Mouse (Mus musculus) splenic B cell, adult 2 months (primary cell): ENCODE measurements around the gene Tle4.

ENCODE experiments used
- DNase-seq: peaks from one replicate; pipeline ENCODE4 v3.0.0-alpha.2; 2011; ENCODE audit warnings: low read depth, low spot score
- H3K27me3 ChIP-seq: 2 replicates; pipeline ENCODE4 v1.6.1; 2012; ENCODE audit warnings: mild to moderate bottlenecking, low read length, moderate library complexity, mixed read lengths; ENCODE audit not compliant: control insufficient read depth, poor library complexity, insufficient read depth, severe bottlenecking
- H3K36me3 ChIP-seq: 2 replicates; pipeline ENCODE4 v1.6.1; 2012; ENCODE audit warnings: mild to moderate bottlenecking, low read length, moderate library complexity, mixed read lengths; ENCODE audit not compliant: control insufficient read depth, poor library complexity, insufficient read depth, severe bottlenecking

Tle4 gene

DNA sequence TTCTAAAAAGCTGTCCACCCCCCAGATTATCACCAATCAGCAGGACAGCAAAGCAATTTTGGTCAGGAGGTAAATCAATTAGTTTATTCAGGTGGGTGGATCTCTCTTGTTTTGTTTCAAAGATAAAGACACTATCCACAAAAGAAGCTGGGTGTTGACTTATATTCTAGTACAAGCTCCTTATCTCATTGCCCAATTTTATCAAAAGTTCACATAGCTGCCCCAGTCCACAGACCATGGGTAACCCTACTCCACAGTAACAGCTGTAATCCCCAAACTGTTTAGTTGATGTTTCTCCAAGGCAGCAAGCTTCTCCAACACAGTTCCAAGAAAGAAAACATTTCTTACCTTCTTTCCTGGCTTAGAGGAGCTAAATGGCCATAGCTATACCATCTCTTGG, 21.5 kb downstream of the Tle4 start:
- no peaks in the 10 kb centered on the region for H3K27me3 ChIP-seq
- no peaks in the 10 kb centered on the region for H3K36me3 ChIP-seq
- DNase-seq, result no peak

DNA sequence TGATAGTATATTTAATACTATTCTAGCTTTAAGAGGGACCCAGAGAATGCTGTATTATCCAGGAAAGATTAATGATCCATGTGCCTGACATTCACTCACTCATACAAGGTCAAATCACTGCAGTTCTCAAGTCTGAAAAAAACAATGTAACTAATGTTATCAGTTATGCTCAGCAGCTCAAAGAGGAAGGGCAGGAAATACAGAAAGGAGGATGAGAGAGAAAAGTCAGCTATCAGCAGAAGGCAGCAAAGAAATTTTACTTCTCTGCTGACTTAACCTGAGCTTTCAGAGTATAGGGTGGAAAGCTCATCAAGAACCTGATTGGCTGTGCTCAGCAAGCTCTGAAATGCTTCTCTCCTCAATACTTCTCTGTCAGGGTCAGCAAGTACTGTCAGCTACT, 29.0 kb downstream of the Tle4 start:
- H3K27me3 ChIP-seq, result no peaks in the 10 kb centered on the region
- no peaks in the 10 kb centered on the region for H3K36me3 ChIP-seq
- no peak for DNase-seq

DNA sequence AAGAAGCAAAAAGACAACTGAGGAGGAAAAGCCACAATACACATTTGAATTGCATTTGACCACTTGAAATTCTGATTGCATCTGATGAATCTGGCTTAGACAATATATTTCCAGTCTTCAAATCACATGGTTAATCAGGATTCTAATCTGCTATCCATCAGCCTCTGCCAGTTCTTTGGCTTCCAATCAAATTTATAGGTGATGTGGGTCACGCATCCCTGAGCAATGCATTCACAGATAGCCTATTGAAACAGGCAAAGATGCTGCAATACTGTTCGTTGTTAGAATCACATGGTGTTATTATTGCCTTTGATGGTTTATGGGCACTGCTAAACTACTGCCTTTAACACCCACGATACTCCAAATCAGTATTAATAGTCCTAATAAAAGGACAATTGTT, 30.8 kb downstream of the Tle4 start:
- no peak for DNase-seq
- H3K36me3 ChIP-seq, result no peaks in the 10 kb centered on the region
- no peaks in the 10 kb centered on the region for H3K27me3 ChIP-seq

DNA sequence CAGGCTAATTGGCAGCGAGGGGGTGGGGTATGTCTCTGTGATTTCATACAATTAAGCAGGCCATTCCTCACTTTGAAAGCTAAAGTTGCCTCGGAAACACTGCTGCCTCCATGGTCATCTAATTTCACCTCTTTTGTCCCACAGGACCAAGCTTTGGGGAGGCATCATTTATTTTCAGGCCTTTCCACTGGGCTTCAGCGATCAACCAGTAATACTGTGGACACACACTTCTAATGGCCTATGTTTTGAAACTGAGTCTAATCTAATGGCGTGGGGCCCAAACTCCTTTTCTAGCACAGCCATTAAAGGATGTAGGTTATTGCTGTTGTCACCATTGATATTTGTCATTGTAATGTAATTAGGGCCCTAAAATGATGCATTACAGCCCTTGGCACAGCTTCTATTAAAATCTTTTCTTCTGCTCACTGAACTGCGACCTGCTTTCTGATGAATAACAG, 31.3 kb downstream of the Tle4 start:
- Histone ChIP-seq H3K36me3 (no peaks in the 10 kb centered on the region), H3K27me3 (no peaks in the 10 kb centered on the region)
- DNase-seq, result no peak

DNA sequence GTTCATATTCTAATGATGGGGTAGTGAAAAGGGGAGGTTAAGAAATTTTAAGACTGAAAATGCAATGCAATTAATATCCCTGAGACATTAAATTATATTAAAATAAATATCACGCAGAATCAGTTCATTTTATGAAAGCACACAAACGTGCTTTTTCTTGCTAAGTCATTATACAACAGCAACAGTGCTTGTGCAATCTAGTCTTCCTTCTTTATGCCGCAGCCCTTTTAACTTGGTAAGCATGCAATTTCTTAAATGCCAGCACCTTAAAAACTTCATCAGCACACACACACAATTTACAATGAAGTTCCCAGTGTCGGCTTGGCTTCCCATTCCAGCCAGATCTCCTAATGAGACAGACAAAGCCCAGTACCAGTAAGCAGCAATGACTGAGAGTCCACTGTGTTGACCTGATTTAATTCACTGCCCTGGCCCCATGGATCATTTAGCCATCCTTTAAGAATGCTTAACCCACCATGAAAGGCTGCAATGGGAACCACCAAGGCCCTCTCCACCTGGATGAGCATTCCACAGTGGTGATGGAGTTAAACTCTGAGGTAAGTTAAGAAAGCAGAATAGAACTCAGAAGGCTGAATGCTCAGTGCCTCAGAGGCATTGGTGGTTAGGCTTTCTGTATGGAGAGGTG, 32.3 kb downstream of the Tle4 start:
- DNase-seq, result no peak
- Histone ChIP-seq H3K27me3 (no peaks in the 10 kb centered on the region), H3K36me3 (no peaks in the 10 kb centered on the region)

DNA sequence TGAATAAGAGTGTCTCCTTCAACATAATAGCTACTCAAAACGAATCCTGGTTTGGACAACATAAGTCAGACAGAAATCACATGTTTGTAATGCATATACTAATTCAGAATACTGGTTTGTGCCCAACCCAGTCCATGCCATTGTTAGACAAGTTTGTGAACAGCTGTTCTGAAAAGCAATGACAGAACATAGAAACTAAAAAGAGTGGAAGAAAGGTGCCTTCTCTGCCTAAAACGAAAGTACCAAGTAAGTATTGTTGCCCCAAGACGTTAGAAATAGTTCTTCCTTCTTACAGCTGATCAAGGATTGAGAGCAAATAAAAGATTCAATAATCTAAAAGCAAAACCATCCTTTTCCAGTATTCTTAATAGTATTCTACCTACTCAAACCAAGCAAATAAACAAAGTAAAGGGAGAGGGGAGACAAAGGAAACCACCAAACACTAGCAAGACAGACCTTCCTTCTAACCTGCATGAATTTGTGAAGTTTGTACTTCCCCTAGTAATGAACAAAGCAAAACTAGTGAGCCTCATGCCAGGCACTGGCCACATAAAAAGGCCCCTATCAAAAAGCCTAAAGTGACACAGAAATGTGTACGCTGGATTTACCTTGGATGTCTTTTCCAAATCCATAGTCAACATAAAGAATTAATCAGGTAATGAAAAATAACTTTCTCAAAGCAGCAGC, 34.4 kb downstream of the Tle4 start:
- Histone ChIP-seq H3K27me3 (no peaks in the 10 kb centered on the region), H3K36me3 (no peaks in the 10 kb centered on the region)
- DNase-seq, result no peak

DNA sequence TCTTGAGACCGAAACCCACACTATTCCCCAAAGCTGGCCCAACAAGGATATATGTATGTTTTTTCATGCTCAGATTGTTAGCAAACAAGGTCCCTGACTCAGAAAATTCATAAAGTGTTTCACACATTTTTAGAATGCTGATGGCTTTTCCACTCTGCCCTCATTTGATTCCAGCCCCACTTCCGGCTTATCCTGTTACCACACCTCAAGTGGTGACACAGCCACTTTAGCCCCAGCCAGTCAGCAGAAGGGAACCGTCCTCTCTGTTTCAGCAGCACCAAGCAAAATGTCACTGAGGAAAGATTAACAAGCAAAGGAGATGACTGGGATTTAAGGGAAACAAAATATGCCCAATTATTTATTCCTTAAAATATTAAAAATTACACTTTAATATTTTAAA, 50.0 kb downstream of the Tle4 start:
- Histone ChIP-seq H3K36me3 (no peaks in the 10 kb centered on the region), H3K27me3 (no peaks in the 10 kb centered on the region)

DNA sequence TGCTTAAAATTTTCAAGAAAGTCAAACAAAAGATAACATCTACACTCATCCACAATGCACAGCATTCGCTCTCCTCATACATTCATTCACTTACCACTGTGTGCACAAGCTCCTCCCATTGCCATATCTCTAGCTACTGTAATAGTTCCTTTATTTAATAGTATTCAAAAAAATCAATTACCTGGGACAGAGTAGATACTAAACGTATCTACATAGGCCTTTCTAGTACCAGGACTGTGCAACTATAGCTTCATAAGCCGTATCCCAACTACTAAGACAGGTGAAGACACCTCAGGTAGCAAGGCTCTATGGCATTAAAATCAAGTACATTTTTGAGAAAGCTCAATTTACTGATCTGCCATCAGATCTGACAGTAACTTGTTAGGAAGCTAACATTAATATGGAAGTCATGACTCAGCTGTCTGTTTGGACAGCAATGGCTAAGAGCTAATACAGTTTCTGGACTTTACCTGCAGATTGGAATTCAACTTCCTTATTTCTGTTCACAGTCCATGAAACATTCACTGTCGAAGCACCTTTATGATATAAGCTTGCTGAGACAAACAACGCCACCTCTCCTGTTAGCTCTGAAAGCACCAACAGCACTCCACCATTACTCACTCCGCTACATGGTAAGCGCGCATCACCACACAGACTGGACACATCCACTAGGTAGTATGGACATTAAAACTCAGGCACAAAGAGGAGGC, 50.6 kb downstream of the Tle4 start:
- no peak for DNase-seq
- H3K36me3 ChIP-seq, result no peaks in the 10 kb centered on the region
- no peaks in the 10 kb centered on the region for H3K27me3 ChIP-seq

More for the DNA sequence above, 50.0 kb downstream of the Tle4 start:
- DNase-seq, result no peak

DNA sequence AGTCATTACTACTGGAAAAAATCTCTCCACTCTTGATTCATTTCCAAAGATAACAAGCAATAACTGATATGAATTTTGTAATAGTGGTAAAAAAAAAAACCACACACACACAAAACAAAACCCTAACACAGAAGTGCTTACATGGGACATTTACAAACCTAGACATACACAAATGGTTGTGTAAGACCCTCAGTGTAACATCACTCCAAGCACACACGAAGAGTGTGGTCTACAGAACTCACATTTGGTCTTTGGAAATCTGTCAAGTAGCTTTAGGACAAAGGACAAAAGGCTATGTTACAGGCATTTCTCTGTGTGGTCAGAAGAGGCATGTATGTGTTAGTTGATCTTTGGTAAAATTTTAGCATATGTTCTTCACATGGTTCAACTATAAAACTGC, 52.4 kb downstream of the Tle4 start:
- H3K36me3 ChIP-seq, result no peaks in the 10 kb centered on the region
- no peaks in the 10 kb centered on the region for H3K27me3 ChIP-seq
- DNase-seq, result no peak

DNA sequence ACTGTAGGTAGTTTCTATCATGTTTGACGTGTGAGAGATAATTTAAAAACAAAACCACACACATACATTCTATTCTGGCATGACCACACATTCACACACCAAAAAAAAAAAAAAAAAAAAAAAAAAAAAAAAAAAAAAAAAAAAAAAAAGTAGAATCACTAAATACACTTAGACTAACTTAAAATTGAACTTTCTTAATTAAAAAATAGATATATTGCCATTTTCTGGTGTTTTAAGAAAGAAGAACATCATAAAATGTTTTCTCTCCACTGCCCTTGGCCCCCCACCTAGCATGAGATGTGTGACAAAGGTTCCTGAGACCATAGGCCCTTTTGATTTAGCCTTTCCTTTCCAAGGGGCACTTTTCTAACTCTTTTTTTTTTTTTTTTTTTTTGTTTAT, 54.5 kb downstream of the Tle4 start:
- no peak for DNase-seq
- Histone ChIP-seq H3K36me3 (no peaks in the 10 kb centered on the region), H3K27me3 (no peaks in the 10 kb centered on the region)

DNA sequence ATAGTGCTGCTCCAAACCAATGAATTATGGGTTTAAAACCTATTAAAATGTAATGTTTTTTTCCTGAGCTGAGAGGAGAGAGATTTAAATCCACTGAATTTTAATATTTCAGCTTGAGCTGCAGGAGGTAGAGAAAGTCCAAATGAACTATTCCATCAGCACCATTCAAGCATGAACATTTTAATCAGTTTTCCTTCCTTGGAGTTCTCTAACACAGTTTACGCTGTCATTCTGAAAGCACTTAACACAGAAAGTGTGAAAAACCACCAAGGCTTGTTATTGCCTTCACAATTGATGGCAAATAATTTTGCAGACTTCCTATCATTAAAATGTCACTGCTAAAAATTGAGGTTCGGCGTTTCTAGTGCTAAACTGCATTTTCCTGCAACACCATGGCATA, 57.2 kb downstream of the Tle4 start:
- no peaks in the 10 kb centered on the region for H3K27me3 ChIP-seq
- H3K36me3 ChIP-seq, result no peaks in the 10 kb centered on the region
- DNase-seq, result no peak

DNA sequence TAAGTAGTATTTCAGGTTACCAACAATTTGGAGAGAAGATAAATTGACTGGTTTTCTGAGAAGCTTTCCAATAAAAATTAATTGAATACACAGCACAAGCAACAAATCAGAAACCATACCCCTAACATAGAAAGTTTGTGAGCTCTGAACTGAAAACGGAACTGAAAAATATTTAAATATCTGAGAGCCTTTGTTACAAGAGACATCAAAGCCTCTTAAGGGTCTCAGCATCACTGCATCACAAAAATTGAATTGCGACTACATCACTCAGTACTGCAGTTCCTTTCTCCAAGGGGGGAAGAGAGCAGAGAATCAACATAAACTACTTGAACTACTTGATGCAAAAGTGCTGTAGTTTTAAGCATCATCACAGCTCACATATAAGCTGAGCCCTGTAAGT, 61.2 kb downstream of the Tle4 start:
- no peak for DNase-seq
- Histone ChIP-seq H3K36me3 (peaks cover 2% of the 10 kb centered on the region; the same call in 1 of the 2 replicates), H3K27me3 (no peaks in the 10 kb centered on the region)

DNA sequence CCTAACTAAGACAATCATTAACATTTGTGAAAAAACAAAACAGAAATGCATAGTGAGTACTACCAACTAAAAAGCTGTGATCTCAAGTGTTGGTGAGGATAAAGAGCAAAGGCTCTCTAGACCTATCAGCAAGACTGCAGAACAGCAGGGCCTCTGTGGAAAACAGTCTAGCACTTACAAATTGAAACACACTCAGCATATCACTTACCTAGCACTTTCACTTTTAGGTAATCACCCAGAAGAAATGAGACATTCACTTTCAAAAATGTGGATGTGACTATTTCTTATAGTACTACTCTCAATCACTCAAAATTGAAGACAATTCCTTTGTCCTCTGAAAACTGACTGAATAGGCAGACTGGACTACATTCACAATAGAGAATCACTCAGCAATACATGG, 63.4 kb downstream of the Tle4 start:
- no peaks in the 10 kb centered on the region for H3K27me3 ChIP-seq
- no peak for DNase-seq
- peaks cover 2% of the 10 kb centered on the region; the same call in 1 of the 2 replicates for H3K36me3 ChIP-seq

DNA sequence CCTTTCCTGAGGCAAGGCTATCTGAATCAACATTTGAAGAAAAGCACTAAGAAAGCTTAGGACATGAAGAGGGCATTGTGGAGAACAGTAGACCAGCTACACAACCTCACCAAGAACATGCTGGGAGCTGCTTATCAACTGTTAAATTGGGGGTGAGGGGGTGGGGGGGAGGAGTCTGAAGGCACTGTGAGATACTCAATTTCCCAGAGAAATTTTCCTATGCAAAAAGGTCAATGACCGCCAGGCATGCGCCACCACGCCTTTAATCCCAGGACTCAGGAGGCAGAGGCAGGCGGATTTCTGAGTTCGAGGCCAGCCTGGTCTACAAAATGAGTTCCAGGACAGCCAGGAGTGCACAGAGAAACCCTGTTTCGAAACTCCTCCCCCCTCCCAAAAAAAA, 65.0 kb downstream of the Tle4 start:
- no peak for DNase-seq
- H3K36me3 ChIP-seq, result peaks cover 2% of the 10 kb centered on the region; the same call in 1 of the 2 replicates
- H3K27me3 ChIP-seq, result no peaks in the 10 kb centered on the region

DNA sequence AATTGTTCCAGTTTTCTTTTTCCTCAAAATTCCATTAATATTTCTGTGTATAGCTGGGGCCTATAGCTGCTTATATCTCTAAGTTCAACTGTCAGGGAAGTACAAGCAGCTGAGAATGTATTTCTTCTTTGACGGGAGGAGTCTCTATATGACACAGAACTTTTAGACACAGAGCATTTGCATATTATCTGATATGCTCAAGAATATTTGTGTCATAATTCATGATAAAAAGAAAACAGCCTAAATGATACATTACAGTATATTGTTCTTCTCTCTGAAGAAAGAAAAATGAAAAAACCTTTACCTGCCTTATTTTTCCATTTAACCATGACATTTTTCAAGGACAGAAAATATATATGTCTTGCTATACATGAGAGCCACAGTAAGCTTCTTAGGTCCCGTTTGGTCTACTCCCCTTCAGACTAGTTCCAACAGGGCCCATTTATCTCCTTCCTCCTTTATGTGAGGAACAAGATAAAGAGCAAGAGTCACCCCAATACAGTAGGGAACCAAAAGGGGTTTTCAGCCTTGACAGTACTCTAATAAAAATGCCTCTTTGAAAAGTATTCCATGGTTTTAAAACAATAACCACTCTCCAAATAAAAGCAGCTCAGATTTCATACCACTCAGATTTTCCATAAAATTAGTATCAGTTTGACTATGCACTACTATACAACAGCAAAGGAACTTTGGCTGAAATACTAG, 77.6 kb downstream of the Tle4 start:
- Histone ChIP-seq H3K36me3 (peaks cover 3% of the 10 kb centered on the region; the same call in 1 of the 2 replicates), H3K27me3 (no peaks in the 10 kb centered on the region)
- no peak for DNase-seq
